Mouse (Mus musculus): ENCODE measurements around the gene Mitf. TPM values are rescaled to one million over a fixed set of nuclear protein-coding genes. Genes with fewer than 3 reads are reported as not detected.

Mitf gene
- polyA plus RNA-seq, 1 experiment from 2014 or later = 24.4 TPM

GRCm38 (mm10) chr6:97815723-97816122 is 8.9 kb downstream of the Mitf start:
- no peak overlapping the region for H3K4me2 ChIP-seq
- no peak overlapping the region for H3K27ac ChIP-seq (ENCODE audit: low read depth, low read length)
- no peaks in the 10 kb centered on the region for H3K27me3 ChIP-seq (ENCODE audit: control insufficient read depth, insufficient read depth, low read length)
- H3K4me1 ChIP-seq (ENCODE audit: control insufficient read depth, insufficient read depth, low read length) = peaks cover 12% of the 10 kb centered on the region
- no peak overlapping the region for H3K9ac ChIP-seq (ENCODE audit: low read depth, low read length)
- H3K36me3 ChIP-seq (ENCODE audit: control insufficient read depth, insufficient read depth, low read length) = no peaks in the 10 kb centered on the region
- ATAC-seq (replicated peaks; ENCODE audit: insufficient number of reproducible peaks, low FRiP score, low TSS enrichment) = no peak
- H3K9me3 ChIP-seq (replicated peaks; ENCODE audit: control insufficient read depth, low read length) = no peaks in the 10 kb centered on the region
- WGBS (ENCODE audit: insufficient replicate concordance) = 39% methylated on average over 1 of the region's 1 CpGs
- no peak overlapping the region for H3K4me3 ChIP-seq (ENCODE audit: low read depth, low read length)

- H3K9me3 ChIP-seq (replicated peaks; ENCODE audit: control insufficient read depth, low read length) = no peaks in the 10 kb centered on the region
- 62% methylated on average over 1 of the region's 1 CpGs for WGBS (ENCODE audit: insufficient replicate concordance)
- H3K9ac ChIP-seq (ENCODE audit: low read depth, low read length) = no peak overlapping the region
- H3K36me3 ChIP-seq (ENCODE audit: control insufficient read depth, insufficient read depth, low read length) = no peaks in the 10 kb centered on the region
- H3K4me1 ChIP-seq (ENCODE audit: control insufficient read depth, insufficient read depth, low read length) = peaks cover 15% of the 10 kb centered on the region
- H3K27me3 ChIP-seq (ENCODE audit: control insufficient read depth, insufficient read depth, low read length) = no peaks in the 10 kb centered on the region
- no peak overlapping the region for H3K27ac ChIP-seq (ENCODE audit: low read depth, low read length)
- no peak overlapping the region for H3K4me2 ChIP-seq
- no peak overlapping the region for H3K4me3 ChIP-seq (ENCODE audit: low read depth, low read length)
- no peak for ATAC-seq (replicated peaks; ENCODE audit: insufficient number of reproducible peaks, low FRiP score, low TSS enrichment)
Observed at GRCm38 (mm10) chr6:97816806-97817205, 10.0 kb downstream of the Mitf start.

- no peaks in the 10 kb centered on the region for H3K36me3 ChIP-seq (ENCODE audit: control insufficient read depth, insufficient read depth, low read length)
- H3K4me2 ChIP-seq = no peak overlapping the region
- 42% methylated on average over 6 of the region's 6 CpGs for WGBS (ENCODE audit: insufficient replicate concordance)
- H3K27me3 ChIP-seq (ENCODE audit: control insufficient read depth, insufficient read depth, low read length) = no peaks in the 10 kb centered on the region
- no peak overlapping the region for H3K9ac ChIP-seq (ENCODE audit: low read depth, low read length)
- H3K4me1 ChIP-seq (ENCODE audit: control insufficient read depth, insufficient read depth, low read length) = peaks cover 15% of the 10 kb centered on the region
- H3K4me3 ChIP-seq (ENCODE audit: low read depth, low read length) = no peak overlapping the region
- no peak overlapping the region for H3K27ac ChIP-seq (ENCODE audit: low read depth, low read length)
- ATAC-seq (replicated peaks; ENCODE audit: insufficient number of reproducible peaks, low FRiP score, low TSS enrichment) = no peak
- no peaks in the 10 kb centered on the region for H3K9me3 ChIP-seq (replicated peaks; ENCODE audit: control insufficient read depth, low read length)
Observed at GRCm38 (mm10) chr6:97818128-97818527, 11.3 kb downstream of the Mitf start.

GRCm38 (mm10) chr6:97818948-97819347 is 12.1 kb downstream of the Mitf start:
- H3K4me2 ChIP-seq = no peak overlapping the region
- peaks cover 15% of the 10 kb centered on the region for H3K4me1 ChIP-seq (ENCODE audit: control insufficient read depth, insufficient read depth, low read length)
- H3K9ac ChIP-seq (ENCODE audit: low read depth, low read length) = no peak overlapping the region
- H3K9me3 ChIP-seq (replicated peaks; ENCODE audit: control insufficient read depth, low read length) = no peaks in the 10 kb centered on the region
- H3K36me3 ChIP-seq (ENCODE audit: control insufficient read depth, insufficient read depth, low read length) = no peaks in the 10 kb centered on the region
- H3K27me3 ChIP-seq (ENCODE audit: control insufficient read depth, insufficient read depth, low read length) = no peaks in the 10 kb centered on the region
- 65% methylated on average over 5 of the region's 5 CpGs for WGBS (ENCODE audit: insufficient replicate concordance)
- H3K4me3 ChIP-seq (ENCODE audit: low read depth, low read length) = no peak overlapping the region
- no peak for ATAC-seq (replicated peaks; ENCODE audit: insufficient number of reproducible peaks, low FRiP score, low TSS enrichment)
- no peak overlapping the region for H3K27ac ChIP-seq (ENCODE audit: low read depth, low read length)

GRCm38 (mm10) chr6:97820505-97820904 is 13.7 kb downstream of the Mitf start:
- H3K27me3 ChIP-seq (ENCODE audit: control insufficient read depth, insufficient read depth, low read length) = no peaks in the 10 kb centered on the region
- WGBS (ENCODE audit: insufficient replicate concordance) = 77% methylated on average over 8 of the region's 8 CpGs
- no peak for ATAC-seq (replicated peaks; ENCODE audit: insufficient number of reproducible peaks, low FRiP score, low TSS enrichment)

GRCm38 (mm10) chr6:97821811-97822210 is 15.0 kb downstream of the Mitf start:
- no peak overlapping the region for H3K27ac ChIP-seq (ENCODE audit: low read depth, low read length)
- no peaks in the 10 kb centered on the region for H3K27me3 ChIP-seq (ENCODE audit: control insufficient read depth, insufficient read depth, low read length)
- WGBS (ENCODE audit: insufficient replicate concordance) = 83% methylated on average over 7 of the region's 7 CpGs
- H3K4me1 ChIP-seq (ENCODE audit: control insufficient read depth, insufficient read depth, low read length) = peaks cover 2% of the 10 kb centered on the region; the same call in 1 of the 2 replicates
- no peaks in the 10 kb centered on the region for H3K9me3 ChIP-seq (replicated peaks; ENCODE audit: control insufficient read depth, low read length)
- no peak overlapping the region for H3K4me3 ChIP-seq (ENCODE audit: low read depth, low read length)
- H3K4me2 ChIP-seq = no peak overlapping the region
- H3K9ac ChIP-seq (ENCODE audit: low read depth, low read length) = no peak overlapping the region
- ATAC-seq (replicated peaks; ENCODE audit: insufficient number of reproducible peaks, low FRiP score, low TSS enrichment) = no peak
- no peaks in the 10 kb centered on the region for H3K36me3 ChIP-seq (ENCODE audit: control insufficient read depth, insufficient read depth, low read length)

More at GRCm38 (mm10) chr6:97820505-97820904, 13.7 kb downstream of the Mitf start:
- Histone ChIP-seq H3K4me2 (no peak overlapping the region), H3K4me3 (ENCODE audit: low read depth, low read length) (no peak overlapping the region), H3K36me3 (ENCODE audit: control insufficient read depth, insufficient read depth, low read length) (no peaks in the 10 kb centered on the region), H3K9ac (ENCODE audit: low read depth, low read length) (no peak overlapping the region), H3K27ac (ENCODE audit: low read depth, low read length) (no peak overlapping the region), H3K9me3 (replicated peaks; ENCODE audit: control insufficient read depth, low read length) (no peaks in the 10 kb centered on the region), H3K4me1 (ENCODE audit: control insufficient read depth, insufficient read depth, low read length) (peaks cover 7% of the 10 kb centered on the region; the same call in 1 of the 2 replicates)

GRCm38 (mm10) chr6:97826642-97827275 is 19.9 kb downstream of the Mitf start:
- Histone ChIP-seq H3K36me3 (ENCODE audit: control insufficient read depth, insufficient read depth, low read length) (no peaks in the 10 kb centered on the region), H3K27me3 (ENCODE audit: control insufficient read depth, insufficient read depth, low read length) (no peaks in the 10 kb centered on the region), H3K4me2 (no peak overlapping the region), H3K9ac (ENCODE audit: low read depth, low read length) (no peak overlapping the region), H3K27ac (ENCODE audit: low read depth, low read length) (no peak overlapping the region), H3K4me3 (ENCODE audit: low read depth, low read length) (no peak overlapping the region), H3K9me3 (replicated peaks; ENCODE audit: control insufficient read depth, low read length) (no peaks in the 10 kb centered on the region), H3K4me1 (ENCODE audit: control insufficient read depth, insufficient read depth, low read length) (peaks cover 14% of the 10 kb centered on the region)
- ATAC-seq (replicated peaks; ENCODE audit: insufficient number of reproducible peaks, low FRiP score, low TSS enrichment) = no peak
- 77% methylated on average over 7 of the region's 7 CpGs for WGBS (ENCODE audit: insufficient replicate concordance)

GRCm38 (mm10) chr6:97828021-97828420 is 21.2 kb downstream of the Mitf start:
- no peak overlapping the region for H3K27ac ChIP-seq (ENCODE audit: low read depth, low read length)
- no peaks in the 10 kb centered on the region for H3K9me3 ChIP-seq (replicated peaks; ENCODE audit: control insufficient read depth, low read length)
- WGBS (ENCODE audit: insufficient replicate concordance) = 71% methylated on average over 3 of the region's 3 CpGs
- peaks cover 14% of the 10 kb centered on the region for H3K4me1 ChIP-seq (ENCODE audit: control insufficient read depth, insufficient read depth, low read length)
- no peak overlapping the region for H3K4me2 ChIP-seq
- H3K27me3 ChIP-seq (ENCODE audit: control insufficient read depth, insufficient read depth, low read length) = no peaks in the 10 kb centered on the region
- no peak overlapping the region for H3K4me3 ChIP-seq (ENCODE audit: low read depth, low read length)
- no peaks in the 10 kb centered on the region for H3K36me3 ChIP-seq (ENCODE audit: control insufficient read depth, insufficient read depth, low read length)
- H3K9ac ChIP-seq (ENCODE audit: low read depth, low read length) = no peak overlapping the region
- ATAC-seq (replicated peaks; ENCODE audit: insufficient number of reproducible peaks, low FRiP score, low TSS enrichment) = no peak

Measured in heart, embryonic 11.5 days (tissue).